Mouse (Mus musculus) kidney, embryonic 14.5 days (tissue): ENCODE data around the gene Olfr67. TPM values are rescaled to one million over a fixed set of nuclear protein-coding genes. Genes with fewer than 3 reads are reported as not detected.
"Not testable (repeated sequence)": the region's sequence is repeated elsewhere in the genome, so short reads cannot be mapped to it uniquely, and the experiment has no call there.

Experiments used
- ATAC-seq: fragments of 200-750 bp; cut with Nextera tagmentation; 2 replicates; pipeline ENCODE4 v1.8.0; 2017; ENCODE audit warnings: moderate number of reproducible peaks, mild to moderate bottlenecking, moderate TSS enrichment, moderate library complexity; ENCODE audit not compliant: low FRiP score, low TSS enrichment
- H3K27ac ChIP-seq: fragments of 300-500 bp; sonication (generic); 2 replicates; pipeline ENCODE4 v1.5.1; 2014; ENCODE audit warnings: low read depth, mild to moderate bottlenecking, low read length, moderate library complexity, mixed read lengths
- H3K27me3 ChIP-seq: fragments of 300-500 bp; sonication (generic); 2 replicates; pipeline ENCODE4 v1.6.1; 2014; ENCODE audit warnings: mild to moderate bottlenecking, low read length; ENCODE audit not compliant: control insufficient read depth, insufficient read depth
- H3K36me3 ChIP-seq: fragments of 300-500 bp; sonication (generic); 2 replicates; pipeline ENCODE4 v1.6.1; 2014; ENCODE audit warnings: low read length, mixed read lengths; ENCODE audit not compliant: control insufficient read depth, insufficient read depth
- H3K4me1 ChIP-seq: fragments of 300-500 bp; sonication (generic); 2 replicates; pipeline ENCODE4 v1.6.1; 2014; ENCODE audit warnings: low read length, mixed read lengths; ENCODE audit not compliant: control insufficient read depth, insufficient read depth
- H3K4me2 ChIP-seq: fragments of 300-500 bp; sonication (generic); replicated peaks from 2 replicates; pipeline ENCODE4 v1.6.1; 2014; ENCODE audit warnings: low read depth, mild to moderate bottlenecking, low read length
- H3K4me3 ChIP-seq: fragments of 300-500 bp; sonication (generic); 2 replicates; pipeline ENCODE4 v1.5.1; 2014; ENCODE audit warnings: mild to moderate bottlenecking, low read length
- H3K9ac ChIP-seq: fragments of 300-500 bp; sonication (generic); 2 replicates; pipeline ENCODE4 v1.6.1; 2014; ENCODE audit warnings: low read depth, mild to moderate bottlenecking, low read length, moderate library complexity
- H3K9me3 ChIP-seq: fragments of 300-500 bp; sonication (generic); 2 replicates; pipeline ENCODE4 v1.6.1; 2016; ENCODE audit warnings: low read length; ENCODE audit not compliant: control insufficient read depth
- WGBS: fragments of 180-500 bp; shearing (Covaris S2); extraction: QIAGEN DNeasy Blood & Tissue Kit; methylation state at CpG from one replicate; pipeline ENCODE4 v1.1.7; 2014; 5-methylcytosine and 5-hydroxymethylcytosine counted together
- polyA plus RNA-seq: library from polyadenylated mRNA; unstranded; fragments of >200 nt; fragmentation: Nextera tagmentation; extraction: Ambion mirVana; gene quantifications from 2 replicates; pipeline ENCODE4 v1.2.1, GENCODE M21; 2014

Olfr67 gene
- polyA plus RNA-seq, result not detected in 2 replicates

GRCm38 (mm10) chr7:103791721-103792120, at the start of gene Olfr67:
Gene Olfr67 (minus strand): TSS chr7:103791821.
- Histone ChIP-seq H3K27ac (no peak within 1 kb of the TSS), H3K4me3 (no peak within 1 kb of the TSS), H3K9ac (no peak within 1 kb of the TSS), H3K4me2 (no peak within 1 kb of the TSS), H3K4me1 (no peaks in the 10 kb centered on the region), H3K9me3 (no peaks in the 10 kb centered on the region), H3K36me3 (no peaks in the 10 kb centered on the region), H3K27me3 (no peaks in the 10 kb centered on the region)
- 79% methylated on average over 3 of the region's 3 CpGs for WGBS
- no peak for ATAC-seq

GRCm38 (mm10) chr7:103840268-103840667, 48.6 kb upstream of the Olfr67 start, which contains the start of gene Hbb-bh2:
Gene Hbb-bh2 (minus strand): TSS chr7:103840520.
- Histone ChIP-seq H3K9ac (no peak within 1 kb of the TSS), H3K4me1 (no peaks in the 10 kb centered on the region), H3K27ac (no peak within 1 kb of the TSS), H3K4me3 (no peak within 1 kb of the TSS), H3K4me2 (no peak within 1 kb of the TSS), H3K27me3 (no peaks in the 10 kb centered on the region), H3K9me3 (no peaks in the 10 kb centered on the region), H3K36me3 (no peaks in the 10 kb centered on the region)
- no peak for ATAC-seq
- 75% methylated on average over 3 of the region's 3 CpGs for WGBS

- Histone ChIP-seq H3K4me3 (no peak within 1 kb of the TSS), H3K4me2 (no peak within 1 kb of the TSS), H3K36me3 (no peaks in the 10 kb centered on the region), H3K4me1 (no peaks in the 10 kb centered on the region), H3K27ac (no peak within 1 kb of the TSS), H3K9ac (no peak within 1 kb of the TSS), H3K9me3 (no peaks in the 10 kb centered on the region), H3K27me3 (no peaks in the 10 kb centered on the region)
- 93% methylated on average over 4 of the region's 4 CpGs for WGBS
- ATAC-seq, result no peak
Measured at GRCm38 (mm10) chr7:103827808-103828207, 36.2 kb upstream of the Olfr67 start, which contains the start of gene Hbb-bs. Gene Hbb-bs (minus strand): TSS chr7:103828096.

GRCm38 (mm10) chr7:103827139-103827538, 35.5 kb upstream of the Olfr67 start:
- H3K27me3 ChIP-seq, result not testable (repeated sequence)

GRCm38 (mm10) chr7:103826255-103826887, 34.8 kb upstream of the Olfr67 start:
- Histone ChIP-seq H3K4me1 (no peaks in the 10 kb centered on the region), H3K9me3 (no peaks in the 10 kb centered on the region), H3K4me2 (no peak overlapping the region), H3K36me3 (no peaks in the 10 kb centered on the region), H3K27ac (no peak overlapping the region), H3K4me3 (no peak overlapping the region), H3K9ac (no peak overlapping the region), H3K27me3 (no peaks in the 10 kb centered on the region)
- ATAC-seq, result no peak
- 69% methylated on average over 3 of the region's 3 CpGs for WGBS

More at GRCm38 (mm10) chr7:103827139-103827538, 35.5 kb upstream of the Olfr67 start:
- H3K9ac ChIP-seq, ATAC-seq, H3K36me3 ChIP-seq, H3K27ac ChIP-seq, H3K9me3 ChIP-seq, H3K4me3 ChIP-seq, H3K4me2 ChIP-seq, H3K4me1 ChIP-seq: not testable (repeated sequence)
- no CpG with 5 or more reads among the region's 2 CpGs for WGBS

- H3K4me2 ChIP-seq, result no peak overlapping the region
- WGBS, result 96% methylated on average over 3 of the region's 3 CpGs
- H3K27ac ChIP-seq, result no peak overlapping the region
- no peaks in the 10 kb centered on the region for H3K27me3 ChIP-seq
- H3K4me3 ChIP-seq, result no peak overlapping the region
- H3K4me1 ChIP-seq, result no peaks in the 10 kb centered on the region
- no peak for ATAC-seq
- no peaks in the 10 kb centered on the region for H3K36me3 ChIP-seq
- H3K9ac ChIP-seq, result no peak overlapping the region
- no peaks in the 10 kb centered on the region for H3K9me3 ChIP-seq
Measured at GRCm38 (mm10) chr7:103825536-103826254, 34.1 kb upstream of the Olfr67 start.

- H3K9me3 ChIP-seq, result no peaks in the 10 kb centered on the region
- H3K4me2 ChIP-seq, result no peak overlapping the region
- 81% methylated on average over 2 of the region's 2 CpGs for WGBS
- H3K9ac ChIP-seq, result no peak overlapping the region
- no peak overlapping the region for H3K27ac ChIP-seq
- H3K4me1 ChIP-seq, result no peaks in the 10 kb centered on the region
- H3K36me3 ChIP-seq, result no peaks in the 10 kb centered on the region
- ATAC-seq, result no peak
- no peaks in the 10 kb centered on the region for H3K27me3 ChIP-seq
- H3K4me3 ChIP-seq, result no peak overlapping the region
Measured at GRCm38 (mm10) chr7:103824597-103824996, 33.0 kb upstream of the Olfr67 start.

GRCm38 (mm10) chr7:103815085-103815484, 23.5 kb upstream of the Olfr67 start:
- not testable (repeated sequence) for H3K4me2 ChIP-seq, H3K27ac ChIP-seq, ATAC-seq, H3K4me1 ChIP-seq, H3K9me3 ChIP-seq, H3K36me3 ChIP-seq, H3K27me3 ChIP-seq, H3K4me3 ChIP-seq, H3K9ac ChIP-seq
- 71% methylated on average over 1 of the region's 2 CpGs for WGBS

GRCm38 (mm10) chr7:103813766-103814165, 22.1 kb upstream of the Olfr67 start, which contains the start of gene Hbb-bt:
Gene Hbb-bt (minus strand): TSS chr7:103813996.
- no peaks in the 10 kb centered on the region for H3K9me3 ChIP-seq

More at GRCm38 (mm10) chr7:103813766-103814165, 22.1 kb upstream of the Olfr67 start, which contains the start of gene Hbb-bt:
- 86% methylated on average over 3 of the region's 3 CpGs for WGBS
- no peaks in the 10 kb centered on the region for H3K4me1 ChIP-seq
- no peak for ATAC-seq
- H3K36me3 ChIP-seq, result no peaks in the 10 kb centered on the region
- no peaks in the 10 kb centered on the region for H3K27me3 ChIP-seq
- H3K4me3 ChIP-seq, result no peak within 1 kb of the TSS
- no peak within 1 kb of the TSS for H3K27ac ChIP-seq
- no peak within 1 kb of the TSS for H3K4me2 ChIP-seq
- H3K9ac ChIP-seq, result no peak within 1 kb of the TSS
